Mouse (Mus musculus) liver, embryonic 16.5 days (tissue): Measurements from ENCODE around the gene Btn2a2. TPM values are rescaled to one million over a fixed set of nuclear protein-coding genes. Genes with fewer than 3 reads are reported as not detected.
A peak's percentile ranks its signal among the peaks of the same experiment; 100 is the strongest.

ENCODE experiments used
- ATAC-seq: fragments of 200-750 bp; cut with Nextera tagmentation; 2 replicates; pipeline ENCODE4 v1.8.0; 2017; ENCODE audit warnings: low read depth, mild to moderate bottlenecking, moderate number of reproducible peaks, moderate library complexity
- H3K27ac ChIP-seq: fragments of 300-500 bp; sonication (generic); 2 replicates; pipeline ENCODE4 v1.5.1; 2014; ENCODE audit warnings: mild to moderate bottlenecking, low read length
- H3K27me3 ChIP-seq: fragments of 300-500 bp; sonication (generic); 2 replicates; pipeline ENCODE4 v1.6.1; 2014; ENCODE audit warnings: low read depth, low read length, mixed read lengths; ENCODE audit not compliant: control insufficient read depth, insufficient read depth
- H3K36me3 ChIP-seq: fragments of 300-500 bp; sonication (generic); 2 replicates; pipeline ENCODE4 v1.6.1; 2014; ENCODE audit warnings: mild to moderate bottlenecking; ENCODE audit not compliant: control insufficient read depth, insufficient read depth
- H3K4me1 ChIP-seq: fragments of 300-500 bp; sonication (generic); 2 replicates; pipeline ENCODE4 v1.6.1; 2014; ENCODE audit warnings: low read depth, low read length, mixed read lengths; ENCODE audit not compliant: control insufficient read depth
- H3K4me2 ChIP-seq: fragments of 300-500 bp; sonication (generic); 2 replicates; pipeline ENCODE4 v1.6.1; 2014; ENCODE audit warnings: low read depth, low read length, mixed read lengths
- H3K4me3 ChIP-seq: fragments of 300-500 bp; sonication (generic); 2 replicates; pipeline ENCODE4 v1.5.1; 2014; ENCODE audit warnings: low read depth, mild to moderate bottlenecking, low read length
- H3K9ac ChIP-seq: fragments of 300-500 bp; sonication (generic); 2 replicates; pipeline ENCODE4 v1.6.1; 2014; ENCODE audit warnings: low read depth, low read length
- H3K9me3 ChIP-seq: fragments of 300-500 bp; sonication (generic); replicated peaks from 2 replicates; pipeline ENCODE4 v1.6.1; 2016; ENCODE audit warnings: low read length; ENCODE audit not compliant: control insufficient read depth
- WGBS: fragments of 180-500 bp; shearing (Covaris S2); extraction: QIAGEN DNeasy Blood & Tissue Kit; methylation state at CpG from one replicate; pipeline ENCODE4 v1.1.7; 2014; ENCODE audit not compliant: insufficient replicate concordance; 5-methylcytosine and 5-hydroxymethylcytosine counted together
- polyA plus RNA-seq: library from polyadenylated mRNA; unstranded; fragments of >200 nt; fragmentation: Nextera tagmentation; extraction: Ambion mirVana; gene quantifications from 2 replicates; pipeline ENCODE4 v1.2.1, GENCODE M21; 2015

Gene Btn2a2
- polyA plus RNA-seq, 1 experiment from 2014 or later = not detected

DNA sequence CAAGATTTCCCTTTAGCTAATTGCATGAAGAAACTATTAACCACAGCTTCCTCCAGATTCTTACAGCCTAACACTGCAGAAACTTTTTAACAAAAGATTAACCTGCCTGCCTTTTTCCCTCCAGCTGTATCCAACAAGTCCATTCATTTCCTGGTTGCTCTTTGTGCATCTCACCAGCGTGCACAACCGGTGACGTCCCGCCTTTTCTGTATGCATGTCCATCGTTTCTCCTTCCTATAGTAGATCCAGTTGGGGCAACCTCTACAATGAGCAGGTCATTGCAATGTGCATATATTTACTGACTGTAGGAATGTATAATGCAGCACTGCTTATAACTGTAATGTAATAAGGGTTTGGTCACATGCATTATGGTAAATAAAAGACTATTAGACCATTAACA, 35.3 kb upstream of the Btn2a2 start:
- no peaks in the 10 kb centered on the region for H3K27me3 ChIP-seq
- H3K4me3 ChIP-seq = no peak overlapping the region
- no peak overlapping the region for H3K9ac ChIP-seq
- H3K27ac ChIP-seq = no peak overlapping the region
- WGBS = 37% methylated on average over 5 of the region's 5 CpGs
- H3K9me3 ChIP-seq = no peaks in the 10 kb centered on the region
- peaks cover 23% of the 10 kb centered on the region for H3K4me1 ChIP-seq
- no peak overlapping the region for H3K4me2 ChIP-seq
- ATAC-seq = no peak
- H3K36me3 ChIP-seq = no peaks in the 10 kb centered on the region

- H3K27me3 ChIP-seq = no peaks in the 10 kb centered on the region
- peak overlapping the region; percentile 22; the same call in 1 of the 2 replicates for H3K4me3 ChIP-seq
- H3K4me2 ChIP-seq = peak overlapping the region; percentile 53
- no peaks in the 10 kb centered on the region for H3K9me3 ChIP-seq
- H3K4me1 ChIP-seq = peaks cover 25% of the 10 kb centered on the region
- under 1% methylated on average over 14 of the region's 14 CpGs for WGBS
- no peak overlapping the region; the same call in 1 of the 2 replicates for H3K9ac ChIP-seq
- no peaks in the 10 kb centered on the region for H3K36me3 ChIP-seq
- peak; percentile 44 for ATAC-seq
- no peak overlapping the region for H3K27ac ChIP-seq
Observed at GRCm38 (mm10) chr13:23521703-23522102, 33.0 kb upstream of the Btn2a2 start.

DNA sequence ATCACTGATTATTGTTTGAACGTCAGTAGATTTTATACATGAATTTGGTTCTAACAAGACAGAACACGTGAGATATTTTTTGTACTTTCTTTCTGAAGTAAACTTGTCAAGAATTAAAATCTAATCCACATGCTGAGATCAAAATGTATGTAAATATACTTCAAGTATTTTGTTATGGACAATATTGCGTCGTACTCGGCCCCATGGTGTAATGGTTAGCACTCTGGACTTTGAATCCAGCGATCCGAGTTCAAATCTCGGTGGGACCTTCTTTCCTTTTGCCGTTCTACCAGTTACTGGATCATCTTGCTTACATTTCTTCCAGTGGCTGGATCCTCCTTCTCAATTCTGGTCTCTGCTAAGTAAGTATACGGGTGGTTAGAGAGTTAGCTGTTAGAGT, 30.8 kb upstream of the Btn2a2 start:
- under 1% methylated on average over 10 of the region's 10 CpGs for WGBS

GRCm38 (mm10) chr13:23518885-23519284, 30.2 kb upstream of the Btn2a2 start:
- H3K9ac ChIP-seq = peak overlapping the region; percentile 6; the same call in 1 of the 2 replicates
- H3K27ac ChIP-seq = peak overlapping the region; percentile 77
- peak overlapping the region; percentile 50 for H3K4me3 ChIP-seq
- no peaks in the 10 kb centered on the region for H3K36me3 ChIP-seq
- H3K9me3 ChIP-seq = no peaks in the 10 kb centered on the region
- ATAC-seq = peak; percentile 60
- peak overlapping the region; percentile 71 for H3K4me2 ChIP-seq
- no peaks in the 10 kb centered on the region for H3K27me3 ChIP-seq
- 0% methylated on average over 6 of the region's 6 CpGs for WGBS
- peaks cover 17% of the 10 kb centered on the region for H3K4me1 ChIP-seq

More for the DNA sequence above, 30.8 kb upstream of the Btn2a2 start:
- H3K9me3 ChIP-seq = no peaks in the 10 kb centered on the region
- peak overlapping the region; percentile 71 for H3K4me2 ChIP-seq
- H3K27me3 ChIP-seq = no peaks in the 10 kb centered on the region
- H3K4me1 ChIP-seq = peaks cover 17% of the 10 kb centered on the region
- H3K36me3 ChIP-seq = no peaks in the 10 kb centered on the region
- H3K4me3 ChIP-seq = peak overlapping the region; percentile 50
- peak; percentile 45 for ATAC-seq
- peak overlapping the region; percentile 77 for H3K27ac ChIP-seq
- peak overlapping the region; percentile 6; the same call in 1 of the 2 replicates for H3K9ac ChIP-seq

GRCm38 (mm10) chr13:23518295-23518603, 29.6 kb upstream of the Btn2a2 start:
- peak overlapping the region; percentile 67 for H3K27ac ChIP-seq
- peaks cover 17% of the 10 kb centered on the region for H3K4me1 ChIP-seq
- no peak for ATAC-seq
- H3K4me2 ChIP-seq = peak overlapping the region; percentile 94
- no peaks in the 10 kb centered on the region for H3K27me3 ChIP-seq
- H3K9me3 ChIP-seq = no peaks in the 10 kb centered on the region
- peak overlapping the region; percentile 65 for H3K4me3 ChIP-seq
- under 1% methylated on average over 6 of the region's 6 CpGs for WGBS
- H3K9ac ChIP-seq = peak overlapping the region; percentile 51
- H3K36me3 ChIP-seq = no peaks in the 10 kb centered on the region

- Histone ChIP-seq H3K9ac (peak overlapping the region; percentile 56), H3K4me3 (peak overlapping the region; percentile 65), H3K4me2 (peak overlapping the region; percentile 94), H3K9me3 (no peaks in the 10 kb centered on the region), H3K36me3 (no peaks in the 10 kb centered on the region), H3K4me1 (peaks cover 17% of the 10 kb centered on the region), H3K27me3 (no peaks in the 10 kb centered on the region), H3K27ac (peak overlapping the region; percentile 81)
- under 1% methylated on average over 27 of the region's 27 CpGs for WGBS
- ATAC-seq = peak; percentile 80
Observed at GRCm38 (mm10) chr13:23517603-23518294, 29.1 kb upstream of the Btn2a2 start.

DNA sequence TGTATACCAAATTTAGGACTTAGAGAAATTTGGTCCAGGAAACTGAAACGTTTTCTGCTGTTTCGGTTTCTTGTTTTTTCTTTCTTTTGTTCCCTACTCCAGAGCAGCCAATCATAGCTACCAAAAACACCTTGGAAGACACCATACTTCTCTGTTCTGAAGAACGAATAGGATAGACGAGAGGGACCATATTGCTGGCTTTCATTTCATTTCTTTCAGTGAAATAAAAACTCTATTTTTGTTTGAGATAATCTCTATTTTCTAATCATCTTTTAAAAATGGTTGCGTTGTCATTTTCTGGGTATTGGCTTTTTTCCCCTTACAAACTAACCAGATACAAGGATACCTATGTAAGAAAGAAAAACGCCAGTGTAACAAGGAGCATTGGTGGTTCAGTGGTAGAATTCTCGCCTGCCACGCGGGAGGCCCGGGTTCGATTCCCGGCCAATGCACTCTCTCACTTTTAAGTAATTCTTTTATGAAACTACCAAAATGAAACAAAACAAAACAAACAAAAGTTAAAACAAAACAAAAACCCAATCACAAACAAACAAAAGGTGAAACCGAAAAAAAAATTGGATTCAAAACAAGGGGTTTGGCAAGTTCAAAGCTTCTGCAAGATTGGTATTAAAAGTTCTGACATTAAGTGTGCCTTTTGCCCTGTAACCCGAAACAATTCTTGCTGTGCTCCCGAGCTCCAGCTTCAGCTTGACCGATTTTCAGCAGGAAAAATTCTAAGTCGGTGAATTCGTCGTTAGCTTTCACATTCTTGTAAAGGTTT, 28.4 kb upstream of the Btn2a2 start:
- H3K9ac ChIP-seq = peak overlapping the region; percentile 56
- no peaks in the 10 kb centered on the region for H3K9me3 ChIP-seq
- under 1% methylated on average over 19 of the region's 19 CpGs for WGBS
- no peaks in the 10 kb centered on the region for H3K36me3 ChIP-seq
- H3K27me3 ChIP-seq = no peaks in the 10 kb centered on the region
- peak overlapping the region; percentile 94 for H3K4me2 ChIP-seq
- peaks cover 17% of the 10 kb centered on the region for H3K4me1 ChIP-seq
- H3K4me3 ChIP-seq = peak overlapping the region; percentile 65
- peak; percentile 51 for ATAC-seq
- peak overlapping the region; percentile 79 for H3K27ac ChIP-seq

GRCm38 (mm10) chr13:23515826-23516620, 27.4 kb upstream of the Btn2a2 start:
- Histone ChIP-seq H3K9ac (no peak overlapping the region), H3K9me3 (no peaks in the 10 kb centered on the region), H3K36me3 (no peaks in the 10 kb centered on the region), H3K4me3 (peak overlapping the region; percentile 61), H3K4me1 (peaks cover 17% of the 10 kb centered on the region), H3K27me3 (no peaks in the 10 kb centered on the region), H3K4me2 (peak overlapping the region; percentile 94), H3K27ac (no peak overlapping the region)
- 54% methylated on average over 15 of the region's 15 CpGs for WGBS
- no peak for ATAC-seq
